Mouse (Mus musculus): ENCODE measurements around the gene 1700113H08Rik. TPM values are rescaled to one million over a fixed set of nuclear protein-coding genes. Genes with fewer than 3 reads are reported as not detected.

The 1700113H08Rik gene
- polyA plus RNA-seq, 1 experiment, result not detected

DNA sequence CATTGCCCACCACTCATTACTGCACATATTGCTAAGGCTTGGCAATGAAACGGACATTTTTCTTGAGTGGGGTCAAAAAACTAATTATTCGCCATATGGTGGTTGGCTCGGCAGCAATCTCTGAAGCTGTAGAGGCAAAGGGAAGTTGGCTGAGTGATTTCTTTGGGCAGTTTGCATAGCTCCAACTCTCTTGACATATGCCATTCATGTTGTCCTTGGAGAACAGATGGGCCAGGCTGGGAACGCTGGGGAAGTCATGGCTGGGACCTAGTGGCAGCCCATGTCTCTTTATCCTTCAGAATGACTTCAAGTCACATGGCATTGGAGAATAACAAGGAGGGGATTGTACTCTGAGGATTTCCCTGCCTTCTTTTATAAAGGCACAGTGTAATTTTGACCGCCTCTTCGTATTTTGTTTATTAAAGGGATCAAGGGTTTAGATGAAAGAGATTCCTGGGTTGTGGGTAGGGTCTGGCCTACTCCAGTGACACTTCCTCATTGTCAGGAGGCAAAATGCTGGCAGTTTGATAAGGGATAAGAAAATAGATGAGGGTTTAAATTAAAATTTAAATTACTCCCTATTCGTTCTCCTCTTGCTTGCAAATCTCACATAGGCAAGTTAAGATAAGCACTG is 138.4 kb downstream of the 1700113H08Rik start:
- Histone ChIP-seq H3K36me3 (ENCODE audit: control insufficient read depth, insufficient read depth, low read length) (no peaks in the 10 kb centered on the region), H3K4me1 (ENCODE audit: control insufficient read depth, insufficient read depth, low read length) (no peaks in the 10 kb centered on the region), H3K4me3 (ENCODE audit: insufficient read depth, low read depth, low read length) (no peak overlapping the region), H3K27me3 (replicated peaks; ENCODE audit: control insufficient read depth, insufficient read depth, low read length) (no peaks in the 10 kb centered on the region; the same call in 1 of the 2 replicates), H3K27ac (ENCODE audit: insufficient read depth, low read depth, low read length) (no peak overlapping the region)
- 79% methylated on average over 7 of the region's 7 CpGs for WGBS
- DNase-seq, result no peak
- TF ChIP-seq CTCF (conservative IDR thresholded peaks at IDR 0.05; ENCODE audit: insufficient read depth, insufficient read length, low read depth, low read length) (no peak), POLR2A (IDR thresholded peaks at IDR 0.05; ENCODE audit: low read depth, low read length) (no peak)

DNA sequence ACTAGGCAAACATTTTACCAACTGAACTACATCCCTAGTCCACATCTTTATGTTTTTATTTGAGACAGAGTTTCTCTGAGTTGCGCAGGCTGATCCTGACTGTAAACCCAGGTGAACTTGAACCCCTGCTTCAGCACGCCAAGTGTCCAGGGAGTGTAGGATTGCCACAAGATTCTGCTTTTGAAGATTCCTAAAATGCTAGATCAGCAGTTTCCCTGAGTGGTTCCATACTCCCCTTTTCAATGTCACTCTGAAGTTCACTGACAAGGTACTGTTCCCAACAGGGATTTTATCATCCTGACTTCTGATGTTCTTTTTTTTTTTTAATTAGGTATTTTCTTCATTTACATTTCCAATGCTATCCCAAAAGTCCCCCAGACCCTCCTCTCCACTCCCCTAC is 140.9 kb downstream of the 1700113H08Rik start:
- Histone ChIP-seq H3K4me3 (ENCODE audit: insufficient read depth, low read depth, low read length) (no peak overlapping the region), H3K27ac (ENCODE audit: insufficient read depth, low read depth, low read length) (no peak overlapping the region), H3K4me1 (ENCODE audit: control insufficient read depth, insufficient read depth, low read length) (no peaks in the 10 kb centered on the region), H3K27me3 (replicated peaks; ENCODE audit: control insufficient read depth, insufficient read depth, low read length) (no peaks in the 10 kb centered on the region; the same call in 1 of the 2 replicates), H3K36me3 (ENCODE audit: control insufficient read depth, insufficient read depth, low read length) (no peaks in the 10 kb centered on the region)
- no peak for DNase-seq
- WGBS, result 89% methylated on average over 2 of the region's 2 CpGs
- no peak for TF ChIP-seq CTCF (conservative IDR thresholded peaks at IDR 0.05; ENCODE audit: insufficient read depth, insufficient read length, low read depth, low read length)
- no peak for TF ChIP-seq POLR2A (IDR thresholded peaks at IDR 0.05; ENCODE audit: low read depth, low read length)

DNA sequence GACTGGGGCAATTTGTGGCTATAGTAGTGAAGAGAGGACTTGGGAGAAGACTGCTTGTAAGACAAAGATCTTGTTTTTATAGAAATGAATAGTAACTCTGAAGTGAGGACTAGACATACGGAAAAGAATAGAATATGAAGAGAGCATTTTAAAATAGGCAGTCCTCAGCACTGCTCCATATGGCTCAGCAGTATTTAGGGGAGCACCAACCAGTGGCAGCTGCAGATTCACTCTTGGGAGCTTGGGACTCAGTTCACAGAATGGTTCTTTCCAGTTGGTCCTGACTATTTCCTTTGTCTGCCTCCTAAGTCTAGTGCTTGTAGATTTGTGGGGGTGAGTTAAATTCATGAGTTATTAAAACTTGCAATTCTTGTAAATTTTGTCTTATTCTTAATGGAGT is 151.6 kb downstream of the 1700113H08Rik start:
- TF ChIP-seq CTCF (conservative IDR thresholded peaks at IDR 0.05; ENCODE audit: insufficient read depth, insufficient read length, low read depth, low read length) (no peak), POLR2A (IDR thresholded peaks at IDR 0.05; ENCODE audit: low read depth, low read length) (no peak)
- WGBS, result 83% methylated on average over 1 of the region's 1 CpGs
- no peak overlapping the region for H3K27ac ChIP-seq (ENCODE audit: insufficient read depth, low read depth, low read length)
- no peaks in the 10 kb centered on the region for H3K27me3 ChIP-seq (replicated peaks; ENCODE audit: control insufficient read depth, insufficient read depth, low read length)
- DNase-seq, result no peak
- no peak overlapping the region for H3K4me3 ChIP-seq (ENCODE audit: insufficient read depth, low read depth, low read length)
- no peaks in the 10 kb centered on the region for H3K4me1 ChIP-seq (ENCODE audit: control insufficient read depth, insufficient read depth, low read length)
- H3K36me3 ChIP-seq (ENCODE audit: control insufficient read depth, insufficient read depth, low read length), result no peaks in the 10 kb centered on the region

DNA sequence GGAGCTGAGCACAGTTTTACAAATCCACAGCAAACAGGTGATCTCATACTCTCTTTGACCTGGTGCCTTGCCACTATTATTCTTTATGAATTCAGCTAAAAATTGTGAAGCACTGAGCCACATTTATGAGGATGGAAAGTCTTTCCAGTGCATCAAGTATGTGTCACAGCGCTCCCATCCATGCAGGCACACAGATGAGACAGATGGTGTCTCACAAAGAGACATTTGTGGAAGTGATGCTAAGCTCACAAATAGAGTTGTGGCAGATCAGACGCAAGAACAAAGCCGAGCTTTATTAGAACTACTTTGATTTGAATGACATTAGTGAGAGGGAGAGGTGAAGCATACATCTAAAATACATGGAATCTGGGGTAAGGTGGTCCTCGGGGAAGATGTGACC is 153.2 kb downstream of the 1700113H08Rik start:
- Histone ChIP-seq H3K27me3 (replicated peaks; ENCODE audit: control insufficient read depth, insufficient read depth, low read length) (no peaks in the 10 kb centered on the region), H3K27ac (ENCODE audit: insufficient read depth, low read depth, low read length) (no peak overlapping the region), H3K36me3 (ENCODE audit: control insufficient read depth, insufficient read depth, low read length) (no peaks in the 10 kb centered on the region), H3K4me3 (ENCODE audit: insufficient read depth, low read depth, low read length) (no peak overlapping the region), H3K4me1 (ENCODE audit: control insufficient read depth, insufficient read depth, low read length) (no peaks in the 10 kb centered on the region)
- no peak for DNase-seq
- no peak for TF ChIP-seq CTCF (conservative IDR thresholded peaks at IDR 0.05; ENCODE audit: insufficient read depth, insufficient read length, low read depth, low read length)
- no peak for TF ChIP-seq POLR2A (IDR thresholded peaks at IDR 0.05; ENCODE audit: low read depth, low read length)
- WGBS, result 87% methylated on average over 4 of the region's 4 CpGs

DNA sequence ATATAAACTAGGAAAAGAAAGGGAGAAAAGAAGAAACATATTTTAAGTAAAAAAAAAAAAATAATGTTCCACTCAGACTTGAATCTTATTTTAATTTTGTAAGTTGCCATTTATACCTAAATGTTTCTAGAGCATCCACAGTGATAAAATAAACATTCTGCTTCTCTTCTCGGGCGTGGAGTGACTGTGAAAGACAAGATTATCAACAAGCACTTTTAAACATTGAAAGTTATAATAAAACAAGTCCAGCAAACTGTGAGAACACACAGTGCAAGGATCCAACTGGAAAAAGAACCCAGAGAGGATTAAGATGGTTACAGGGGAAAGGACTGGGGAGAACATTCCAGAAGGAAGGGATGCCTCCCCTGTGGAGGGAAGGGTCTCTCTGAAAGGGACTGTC is 155.0 kb downstream of the 1700113H08Rik start:
- Histone ChIP-seq H3K27ac (ENCODE audit: insufficient read depth, low read depth, low read length) (no peak overlapping the region), H3K27me3 (replicated peaks; ENCODE audit: control insufficient read depth, insufficient read depth, low read length) (no peaks in the 10 kb centered on the region), H3K4me1 (ENCODE audit: control insufficient read depth, insufficient read depth, low read length) (no peaks in the 10 kb centered on the region), H3K4me3 (ENCODE audit: insufficient read depth, low read depth, low read length) (no peak overlapping the region), H3K36me3 (ENCODE audit: control insufficient read depth, insufficient read depth, low read length) (no peaks in the 10 kb centered on the region)
- TF ChIP-seq CTCF (conservative IDR thresholded peaks at IDR 0.05; ENCODE audit: insufficient read depth, insufficient read length, low read depth, low read length) (no peak), POLR2A (IDR thresholded peaks at IDR 0.05; ENCODE audit: low read depth, low read length) (no peak)
- no peak for DNase-seq
- WGBS, result 69% methylated on average over 2 of the region's 2 CpGs

DNA sequence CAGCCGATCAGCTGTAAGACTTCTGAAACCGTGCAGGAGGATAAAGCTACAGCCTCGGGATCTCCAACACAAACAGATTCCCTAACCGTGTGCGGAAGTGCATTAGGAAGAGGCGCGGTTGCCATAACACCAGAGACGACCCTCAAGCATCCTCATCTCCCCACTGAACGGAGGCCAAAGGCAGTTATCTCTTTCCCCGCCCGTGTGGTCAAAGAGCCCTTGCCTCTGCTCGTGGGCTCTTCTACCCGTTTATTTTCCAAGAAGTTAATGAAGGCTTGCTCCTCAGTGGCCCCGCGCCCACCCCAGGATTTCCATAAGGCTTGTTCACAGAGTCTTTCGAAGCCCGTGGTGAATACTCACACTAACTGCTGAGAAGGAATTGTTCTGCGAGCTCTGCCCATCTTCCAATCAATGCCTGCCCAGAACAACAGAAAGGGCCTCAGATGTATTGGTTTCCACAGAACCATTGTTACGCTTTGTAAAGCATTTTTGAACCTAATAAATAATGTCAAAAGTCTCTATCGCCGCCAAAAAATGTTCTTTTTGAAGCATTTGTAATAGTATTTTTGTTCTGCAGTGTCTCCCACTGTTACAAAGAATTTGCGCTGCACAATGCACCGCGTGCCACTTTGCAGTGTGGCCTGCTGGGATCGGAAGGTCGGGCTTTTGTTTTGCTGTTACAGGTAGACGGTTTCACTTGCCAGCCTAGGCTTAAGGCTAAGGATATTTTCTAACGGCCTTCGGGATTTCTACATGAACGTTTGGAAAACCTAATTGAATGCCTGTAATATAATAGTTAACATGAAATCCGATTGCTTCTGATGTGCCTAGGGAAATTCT is 172.4 kb downstream of the 1700113H08Rik start:
- 55% methylated on average over 31 of the region's 31 CpGs for WGBS
- DNase-seq, result no peak
- Histone ChIP-seq H3K27ac (ENCODE audit: insufficient read depth, low read depth, low read length) (no peak overlapping the region), H3K36me3 (ENCODE audit: control insufficient read depth, insufficient read depth, low read length) (no peaks in the 10 kb centered on the region), H3K4me1 (ENCODE audit: control insufficient read depth, insufficient read depth, low read length) (no peaks in the 10 kb centered on the region), H3K4me3 (ENCODE audit: insufficient read depth, low read depth, low read length) (no peak overlapping the region), H3K27me3 (replicated peaks; ENCODE audit: control insufficient read depth, insufficient read depth, low read length) (no peaks in the 10 kb centered on the region)
- no peak for TF ChIP-seq POLR2A (IDR thresholded peaks at IDR 0.05; ENCODE audit: low read depth, low read length)
- TF ChIP-seq CTCF (conservative IDR thresholded peaks at IDR 0.05; ENCODE audit: insufficient read depth, insufficient read length, low read depth, low read length), result no peak

DNA sequence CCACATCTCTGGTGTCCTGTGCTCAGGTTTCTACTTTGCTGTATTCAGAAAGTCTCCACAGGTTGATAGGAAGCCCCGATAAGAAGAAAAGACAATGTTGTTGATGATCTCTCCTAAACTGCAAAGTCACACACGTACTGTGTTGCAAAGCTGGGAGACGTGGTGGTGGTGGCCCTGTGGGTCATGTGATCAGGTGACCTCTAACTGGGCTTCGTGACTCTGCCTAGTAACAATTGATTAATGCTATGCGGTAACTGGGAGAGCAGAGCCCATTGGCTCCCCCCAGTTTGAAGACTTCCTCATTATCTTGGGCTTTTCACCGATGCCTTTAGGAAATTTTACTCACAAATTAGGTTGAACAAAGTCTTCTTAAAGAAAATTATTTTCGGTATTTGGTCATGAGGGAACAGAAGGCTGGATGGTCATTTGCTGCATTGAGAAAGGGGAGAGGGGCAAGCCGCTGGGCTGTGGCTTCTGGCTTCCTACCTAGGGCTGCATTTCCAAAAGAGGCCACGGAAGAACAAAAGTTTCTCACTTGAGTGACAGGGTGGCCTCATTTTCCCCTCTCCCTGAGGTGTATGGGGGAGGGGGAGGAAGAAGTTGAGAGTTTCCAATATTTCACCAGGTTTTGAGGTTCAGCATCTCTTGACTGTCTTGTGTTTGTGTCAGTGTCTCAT is 181.6 kb downstream of the 1700113H08Rik start:
- Histone ChIP-seq H3K4me3 (ENCODE audit: insufficient read depth, low read depth, low read length) (no peak overlapping the region), H3K4me1 (ENCODE audit: control insufficient read depth, insufficient read depth, low read length) (no peaks in the 10 kb centered on the region), H3K27ac (ENCODE audit: insufficient read depth, low read depth, low read length) (no peak overlapping the region), H3K36me3 (ENCODE audit: control insufficient read depth, insufficient read depth, low read length) (no peaks in the 10 kb centered on the region), H3K27me3 (replicated peaks; ENCODE audit: control insufficient read depth, insufficient read depth, low read length) (no peaks in the 10 kb centered on the region)
- TF ChIP-seq POLR2A (IDR thresholded peaks at IDR 0.05; ENCODE audit: low read depth, low read length) (no peak), CTCF (conservative IDR thresholded peaks at IDR 0.05; ENCODE audit: insufficient read depth, insufficient read length, low read depth, low read length) (no peak)
- no peak for DNase-seq
- 70% methylated on average over 9 of the region's 9 CpGs for WGBS
